Mouse (Mus musculus) heart, adult 18-20 months (tissue): ENCODE data around the gene Arhgef3. TPM values are rescaled to one million over a fixed set of nuclear protein-coding genes. Genes with fewer than 3 reads are reported as not detected.

Source experiments
- DNase-seq, 2 experiments: peaks; one replicate each; pipeline ENCODE4 v3.0.0; 2021 to 2022; ENCODE audit warnings: mixed read lengths in 1 of 2
- total RNA-seq, 2 experiments: library from RNA; stranded (reverse); gene quantifications; 2 replicates each; pipeline ENCODE4 v1.2.3; 2021

Gene Arhgef3
- total RNA-seq, 2 experiments from 2014 or later: 24.5 to 26.1 TPM

GRCm38 (mm10) chr14:27371669-27372076 lies 257.0 kb downstream of the Arhgef3 start:
- peak; percentile 58 to 61 for DNase-seq

GRCm38 (mm10) chr14:27373498-27373897 lies 258.8 kb downstream of the Arhgef3 start:
- no peak for DNase-seq

- no peak for DNase-seq
Measured at GRCm38 (mm10) chr14:27376115-27376648, 261.5 kb downstream of the Arhgef3 start.

GRCm38 (mm10) chr14:27378669-27379068 lies 264.0 kb downstream of the Arhgef3 start:
- no peak for DNase-seq

- DNase-seq: peak; percentile 51 to 59
Measured at GRCm38 (mm10) chr14:27379404-27379803, 264.7 kb downstream of the Arhgef3 start.

- DNase-seq: no peak
Measured at GRCm38 (mm10) chr14:27381459-27381858, 266.8 kb downstream of the Arhgef3 start.

GRCm38 (mm10) chr14:27383321-27383830 lies 268.7 kb downstream of the Arhgef3 start:
- no peak for DNase-seq

- no peak for DNase-seq
Measured at GRCm38 (mm10) chr14:27384143-27384542, 269.4 kb downstream of the Arhgef3 start.

- no peak for DNase-seq
Measured at GRCm38 (mm10) chr14:27388616-27389015, 273.9 kb downstream of the Arhgef3 start.

- no peak for DNase-seq
Measured at GRCm38 (mm10) chr14:27389722-27390121, 275.0 kb downstream of the Arhgef3 start.

GRCm38 (mm10) chr14:27390663-27391062 lies 276.0 kb downstream of the Arhgef3 start:
- no peak for DNase-seq

GRCm38 (mm10) chr14:27391776-27392308 lies 277.1 kb downstream of the Arhgef3 start:
- DNase-seq: no peak

GRCm38 (mm10) chr14:27392660-27393059 lies 278.0 kb downstream of the Arhgef3 start:
- DNase-seq: no peak

GRCm38 (mm10) chr14:27393806-27394205 lies 279.1 kb downstream of the Arhgef3 start:
- no peak for DNase-seq

GRCm38 (mm10) chr14:27396424-27396823 lies 281.7 kb downstream of the Arhgef3 start:
- DNase-seq: no peak

GRCm38 (mm10) chr14:27397526-27397925 lies 282.8 kb downstream of the Arhgef3 start:
- no peak for DNase-seq

- no peak for DNase-seq
Measured at GRCm38 (mm10) chr14:27400495-27400894, 285.8 kb downstream of the Arhgef3 start.

GRCm38 (mm10) chr14:27401717-27402278 lies 287.1 kb downstream of the Arhgef3 start:
- no peak for DNase-seq

- peak; percentile 46 to 55 for DNase-seq
Measured at GRCm38 (mm10) chr14:27402332-27403250, 287.9 kb downstream of the Arhgef3 start.

GRCm38 (mm10) chr14:27405452-27405851 lies 290.8 kb downstream of the Arhgef3 start:
- peak; percentile 31 to 49 for DNase-seq

- DNase-seq: no peak
Measured at GRCm38 (mm10) chr14:27405947-27406346, 291.2 kb downstream of the Arhgef3 start.

GRCm38 (mm10) chr14:27408240-27408639 lies 293.5 kb downstream of the Arhgef3 start:
- peak in 1 of 2 experiments; percentile 29 for DNase-seq

GRCm38 (mm10) chr14:27409662-27410061 lies 295.0 kb downstream of the Arhgef3 start:
- no peak for DNase-seq
